Mouse (Mus musculus): ENCODE data around the gene Swap70.

- no peak for TF ChIP-seq CTCF (conservative IDR thresholded peaks at IDR 0.05; ENCODE audit: low read length)
- TF ChIP-seq NANOG (IDR thresholded peaks at IDR 0.05; ENCODE audit: borderline replicate concordance, low read length), result no peak
These were observed 31.6 kb upstream of the Swap70 start for GRCm38 (mm10) chr7:110189951-110190350.
